Mouse (Mus musculus) stomach, postnatal 0 days (tissue): Measurements from ENCODE around the gene Trmt112. TPM values are rescaled to one million over a fixed set of nuclear protein-coding genes. Genes with fewer than 3 reads are reported as not detected.

ENCODE experiments used
- ATAC-seq: fragments of 200-750 bp; cut with Nextera tagmentation; 2 replicates; pipeline ENCODE4 v1.8.0; 2017; ENCODE audit not compliant: low FRiP score, low TSS enrichment
- DNase-seq: peaks from one replicate; pipeline ENCODE4 v3.0.0-alpha.2; 2016; ENCODE audit warnings: low spot score
- H3K27ac ChIP-seq: fragments of 300-500 bp; sonication (generic); replicated peaks from 2 replicates; pipeline ENCODE4 v1.5.1; 2014; ENCODE audit warnings: mild to moderate bottlenecking, control low read depth
- H3K27me3 ChIP-seq: fragments of 300-500 bp; sonication (generic); 2 replicates; pipeline ENCODE4 v1.6.1; 2014; ENCODE audit warnings: low read length; ENCODE audit not compliant: control insufficient read depth, insufficient read depth
- H3K36me3 ChIP-seq: fragments of 300-500 bp; sonication (generic); 2 replicates; pipeline ENCODE4 v1.6.1; 2014; ENCODE audit warnings: low read length, mixed read lengths; ENCODE audit not compliant: control insufficient read depth, insufficient read depth
- H3K4me1 ChIP-seq: fragments of 300-500 bp; sonication (generic); replicated peaks from 2 replicates; pipeline ENCODE4 v1.6.1; 2014; ENCODE audit warnings: antibody characterized with exemption; ENCODE audit not compliant: control insufficient read depth, insufficient read depth
- H3K4me2 ChIP-seq: fragments of 300-500 bp; sonication (generic); replicated peaks from 2 replicates; pipeline ENCODE4 v1.6.1; 2014; ENCODE audit warnings: low read depth, mild to moderate bottlenecking, control low read depth, moderate library complexity
- H3K4me3 ChIP-seq: fragments of 300-500 bp; sonication (generic); 2 replicates; pipeline ENCODE4 v1.5.1; 2014; ENCODE audit warnings: low read depth, low read length, control low read depth
- H3K9ac ChIP-seq: fragments of 300-500 bp; sonication (generic); 2 replicates; pipeline ENCODE4 v1.6.1; 2014; ENCODE audit warnings: mild to moderate bottlenecking, low read length, control low read depth, mixed read lengths
- H3K9me3 ChIP-seq: fragments of 300-500 bp; sonication (generic); 2 replicates; pipeline ENCODE4 v1.6.1; 2016; ENCODE audit warnings: low read length; ENCODE audit not compliant: control insufficient read depth
- CTCF ChIP-seq: IDR thresholded peaks from 2 replicates; pipeline ENCODE4 v1.5.1; 2016; ENCODE audit warnings: antibody characterized with exemption, low read depth, mild to moderate bottlenecking, moderate library complexity
- EP300 ChIP-seq: optimal IDR thresholded peaks from 2 replicates; pipeline ENCODE3; 2016; ENCODE audit warnings: antibody characterized with exemption
- WGBS: fragments of 180-500 bp; shearing (Covaris S2); extraction: QIAGEN DNeasy Blood & Tissue Kit; methylation state at CpG from one replicate; pipeline ENCODE4 v1.1.7; 2014; 5-methylcytosine and 5-hydroxymethylcytosine counted together
- polyA plus RNA-seq: library from polyadenylated mRNA; unstranded; fragments of >200 nt; fragmentation: Nextera tagmentation; extraction: Ambion mirVana; gene quantifications from 2 replicates; pipeline ENCODE4 v1.2.1, GENCODE M21; 2015

The Trmt112 gene
- polyA plus RNA-seq, 1 experiment from 2014 or later, result 85.9 TPM

DNA sequence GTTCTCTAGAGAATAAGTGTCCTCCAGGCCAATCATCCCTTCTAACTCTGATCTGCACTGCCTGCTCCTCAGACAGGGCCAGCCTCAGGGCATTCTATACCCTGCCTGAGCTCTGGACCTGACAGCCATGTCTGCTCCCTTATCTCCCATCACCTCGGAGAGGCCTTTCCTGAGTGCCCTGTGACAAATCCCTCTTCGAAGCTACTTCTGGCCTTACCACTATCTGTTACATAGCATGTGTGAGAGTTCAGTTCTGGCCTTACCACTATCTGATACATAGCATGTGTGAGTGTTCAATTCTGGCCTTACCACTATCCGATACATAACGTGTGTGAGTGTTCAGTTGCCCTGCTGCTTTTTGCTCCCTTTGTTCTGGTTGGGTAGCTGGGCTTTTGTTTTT is 5.8 kb downstream of the Trmt112 start:
- 79% methylated on average over 4 of the region's 4 CpGs for WGBS
- no peak for ATAC-seq
- Histone ChIP-seq H3K4me1 (peaks cover 3% of the 10 kb centered on the region; the same call in 1 of the 2 replicates), H3K9me3 (no peaks in the 10 kb centered on the region), H3K36me3 (peaks cover 15% of the 10 kb centered on the region), H3K9ac (no peak overlapping the region), H3K4me2 (no peak overlapping the region), H3K4me3 (no peak overlapping the region), H3K27ac (no peak overlapping the region), H3K27me3 (no peaks in the 10 kb centered on the region)
- DNase-seq, result no peak
- TF ChIP-seq CTCF (no peak), EP300 (no peak)

DNA sequence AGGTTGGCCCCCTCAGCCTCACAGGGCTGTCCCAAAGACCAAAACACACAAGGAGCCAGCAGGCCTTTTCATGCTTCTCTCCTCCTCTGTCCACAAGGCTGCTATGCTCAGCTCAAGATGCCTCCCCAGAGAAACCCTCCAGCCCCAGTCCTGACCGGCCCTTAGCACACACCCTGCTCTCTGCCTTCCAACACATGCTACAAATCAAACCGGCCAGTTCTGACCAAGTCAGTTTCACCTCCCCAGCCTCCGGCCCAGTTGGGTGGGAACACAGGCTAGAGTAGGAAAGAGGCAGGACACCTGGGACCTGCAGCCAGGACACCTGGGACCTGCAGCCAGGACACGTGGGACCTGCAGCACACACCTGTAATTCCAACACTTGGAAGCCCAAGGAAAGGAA is 7.0 kb downstream of the Trmt112 start:
- no peak overlapping the region for H3K27ac ChIP-seq
- H3K4me1 ChIP-seq, result peaks cover 3% of the 10 kb centered on the region; the same call in 1 of the 2 replicates
- H3K9ac ChIP-seq, result no peak overlapping the region

DNA sequence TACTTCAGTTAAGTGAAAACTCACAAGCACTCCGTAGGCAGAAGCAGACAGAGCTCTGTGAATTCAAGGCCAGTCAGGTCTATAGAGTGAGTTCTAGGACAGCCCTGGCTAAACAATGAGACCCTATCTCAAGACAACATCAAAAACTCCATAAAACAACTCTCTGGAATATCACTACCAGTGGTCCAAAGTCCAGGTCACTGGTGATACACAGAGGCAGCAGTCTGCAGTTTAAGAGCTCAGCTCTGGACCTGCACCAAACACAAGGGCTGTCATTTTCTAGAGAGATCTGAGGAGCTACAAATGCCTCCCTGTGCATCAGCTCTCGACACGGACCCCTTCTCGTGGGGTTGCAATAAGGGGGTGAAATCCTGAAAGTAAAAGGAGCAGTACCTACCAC is 8.8 kb downstream of the Trmt112 start:
- 78% methylated on average over 4 of the region's 4 CpGs for WGBS

More for the DNA sequence above, 7.0 kb downstream of the Trmt112 start:
- WGBS, result 62% methylated on average over 4 of the region's 4 CpGs
- ATAC-seq (no peak), DNase-seq (no peak)
- TF ChIP-seq CTCF (no peak), EP300 (no peak)
- Histone ChIP-seq H3K4me2 (no peak overlapping the region), H3K27me3 (no peaks in the 10 kb centered on the region), H3K9me3 (no peaks in the 10 kb centered on the region), H3K4me3 (no peak overlapping the region), H3K36me3 (peaks cover 11% of the 10 kb centered on the region)

DNA sequence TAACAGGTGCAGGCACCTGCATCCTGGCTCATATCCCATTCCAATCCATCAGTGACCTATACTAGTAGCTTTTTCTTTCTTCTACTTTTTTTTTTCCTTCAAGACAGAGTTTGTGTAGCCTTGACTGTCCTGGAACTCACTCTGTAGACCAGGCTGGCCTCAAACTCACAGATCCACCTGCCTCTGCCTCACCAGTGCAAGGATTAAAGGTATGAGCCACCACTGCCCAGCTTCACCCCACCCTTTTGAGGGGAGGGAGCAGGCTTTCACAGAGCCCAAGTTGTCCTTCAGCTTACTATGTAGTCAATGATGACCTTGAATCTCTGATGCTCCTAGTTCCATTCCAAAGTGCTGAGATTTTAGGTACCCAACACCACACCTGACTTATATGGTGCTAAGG is 9.9 kb downstream of the Trmt112 start:
- no peak overlapping the region for H3K27ac ChIP-seq
- no peak overlapping the region for H3K4me2 ChIP-seq
- H3K9ac ChIP-seq, result no peak overlapping the region
- no peaks in the 10 kb centered on the region for H3K36me3 ChIP-seq
- no peaks in the 10 kb centered on the region for H3K27me3 ChIP-seq
- peaks cover 7% of the 10 kb centered on the region; the same call in 1 of the 2 replicates for H3K4me1 ChIP-seq
- no peak for TF ChIP-seq CTCF
- TF ChIP-seq EP300, result no peak
- no peaks in the 10 kb centered on the region for H3K9me3 ChIP-seq
- no peak overlapping the region for H3K4me3 ChIP-seq
- ATAC-seq (no peak), DNase-seq (peak; percentile 13)

More for the DNA sequence above, 8.8 kb downstream of the Trmt112 start:
- H3K4me2 ChIP-seq, result no peak overlapping the region
- TF ChIP-seq EP300 (no peak), CTCF (no peak)
- ATAC-seq, result no peak
- H3K4me1 ChIP-seq, result peaks cover 7% of the 10 kb centered on the region; the same call in 1 of the 2 replicates
- DNase-seq, result peak; percentile 15
- H3K4me3 ChIP-seq, result no peak overlapping the region
- H3K9me3 ChIP-seq, result no peaks in the 10 kb centered on the region
- no peak overlapping the region for H3K9ac ChIP-seq
- H3K27ac ChIP-seq, result no peak overlapping the region
- no peaks in the 10 kb centered on the region for H3K36me3 ChIP-seq
- no peaks in the 10 kb centered on the region for H3K27me3 ChIP-seq

DNA sequence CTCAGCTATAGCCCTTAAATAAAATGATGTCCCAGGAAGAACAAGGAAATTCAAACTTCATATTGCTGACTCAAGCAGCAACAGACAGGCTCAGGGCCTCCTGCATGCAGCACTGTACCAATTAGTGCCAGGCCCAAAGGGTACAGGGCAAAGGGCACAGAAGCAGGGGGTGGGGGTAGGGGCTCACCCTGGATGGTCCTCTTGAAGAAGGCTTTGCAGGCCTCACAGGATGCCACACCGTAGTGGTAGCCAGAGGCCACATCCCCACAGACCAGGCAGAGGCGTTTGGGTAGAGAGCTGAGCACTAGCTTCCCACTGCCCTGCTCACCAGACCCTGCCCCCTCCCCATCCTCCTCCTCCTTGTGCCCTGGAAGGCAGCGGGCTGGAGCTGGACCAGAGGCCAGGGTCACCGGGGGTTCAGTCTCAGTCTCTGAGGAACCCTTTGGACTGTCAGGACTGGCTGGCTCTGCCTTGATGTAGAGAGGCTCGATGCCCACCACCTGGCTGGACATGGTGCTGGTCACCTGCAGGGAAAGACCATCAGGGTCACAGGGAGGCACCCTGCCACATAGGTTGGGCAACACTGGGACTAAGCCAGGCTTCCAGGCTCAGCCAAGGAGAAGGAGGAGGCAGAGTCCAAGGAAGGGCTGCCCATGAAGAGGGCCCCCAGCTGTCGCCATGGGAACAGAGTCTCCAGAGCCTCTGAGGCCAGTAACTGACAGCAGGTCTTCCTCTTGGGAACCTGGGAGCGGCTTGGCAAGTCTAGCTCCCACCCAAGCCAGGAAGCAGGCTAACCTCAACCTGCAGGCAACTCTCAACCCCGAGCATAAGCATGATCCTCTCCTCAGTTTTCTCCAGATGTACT is 10.6 kb downstream of the Trmt112 start:
- Histone ChIP-seq H3K9me3 (no peaks in the 10 kb centered on the region), H3K4me1 (peaks cover 10% of the 10 kb centered on the region), H3K27ac (peak overlapping the region; percentile 95), H3K4me2 (peak overlapping the region; percentile 87), H3K4me3 (peak overlapping the region; percentile 75), H3K9ac (peak overlapping the region; percentile 79), H3K36me3 (no peaks in the 10 kb centered on the region), H3K27me3 (no peaks in the 10 kb centered on the region)
- TF ChIP-seq CTCF, result no peak
- TF ChIP-seq EP300, result no peak
- DNase-seq (peak; percentile 53), ATAC-seq (no peak)
- 39% methylated on average over 8 of the region's 8 CpGs for WGBS
